Mouse (Mus musculus) heart, adult 2 months (tissue): ENCODE data around the gene Mfap2. TPM values are rescaled to one million over a fixed set of nuclear protein-coding genes. Genes with fewer than 3 reads are reported as not detected.

Source experiments
- DNase-seq, 2 experiments: peaks; one replicate each; pipeline ENCODE4 v3.0.0; 2021
- H3K27ac ChIP-seq: fragments of 200-600 bp; 2 replicates; pipeline ENCODE4 v1.8.1; 2022
- H3K27me3 ChIP-seq: fragments of 200-500 bp; 2 replicates; pipeline ENCODE4 v1.6.1; 2012; ENCODE audit warnings: mild to moderate bottlenecking, low read length, inconsistent platforms, mixed read lengths; ENCODE audit not compliant: control insufficient read depth, insufficient read depth
- H3K36me3 ChIP-seq: fragments of 200-500 bp; 2 replicates; pipeline ENCODE4 v1.6.1; 2012; ENCODE audit warnings: low read length, inconsistent platforms; ENCODE audit not compliant: control insufficient read depth, insufficient read depth
- H3K4me1 ChIP-seq: fragments of 200-500 bp; 2 replicates; pipeline ENCODE4 v1.6.1; 2011; ENCODE audit warnings: low read length; ENCODE audit not compliant: control insufficient read depth, insufficient read depth
- H3K4me3 ChIP-seq: fragments of 200-600 bp; 2 replicates; pipeline ENCODE4 v1.8.1; 2022
- H3K79me2 ChIP-seq: fragments of 200-500 bp; replicated peaks from 2 replicates; pipeline ENCODE4 v1.6.1; 2012; ENCODE audit warnings: mild to moderate bottlenecking, inconsistent platforms, low read length, moderate library complexity, mixed read lengths; ENCODE audit not compliant: control insufficient read depth, insufficient read depth
- H3K9ac ChIP-seq: fragments of 200-500 bp; 2 replicates; pipeline ENCODE4 v1.6.1; 2012; ENCODE audit warnings: low read depth, mild to moderate bottlenecking, control low read depth, inconsistent platforms, low read length, mixed read lengths
- CTCF ChIP-seq: fragments of 200-600 bp; IDR thresholded peaks from 2 replicates; pipeline ENCODE4 v1.8.1; 2022; ENCODE audit warnings: antibody characterized with exemption, mild to moderate bottlenecking, moderate library complexity
- EP300 ChIP-seq: fragments of 200-500 bp; IDR thresholded peaks from 2 replicates; pipeline ENCODE4 v1.6.1; 2011; ENCODE audit warnings: low read depth, low read length, control low read depth; ENCODE audit not compliant: insufficient read depth
- POLR2A ChIP-seq: fragments of 200-500 bp; IDR thresholded peaks from 2 replicates; pipeline ENCODE4 v1.6.1; 2011; ENCODE audit warnings: mild to moderate bottlenecking, low read depth, low read length, control low read depth; ENCODE audit not compliant: insufficient read depth
- WGBS: fragments of 180-500 bp; shearing (Covaris S2); methylation state at CpG from one replicate; pipeline ENCODE4 v1.1.7; 2018; 5-methylcytosine and 5-hydroxymethylcytosine counted together
- intact Hi-C: fragments of 180-260 bp; cut with DNase I; formaldehyde crosslinking; loops from one replicate; pipeline ENCODE4 v1.15.1; 2025
- polyA plus RNA-seq: library from polyadenylated mRNA; depleted of rRNA; stranded (reverse); fragments of >200 nt; gene quantifications from 2 replicates; pipeline ENCODE4 v1.2.3, GENCODE M21; 2012; rRNA removed
- total RNA-seq, 2 experiments: library from RNA; stranded (reverse); gene quantifications; 2 replicates each; pipeline ENCODE4 v1.2.3; 2021

The Mfap2 gene
- total and polyA plus RNA-seq, 3 experiments: 3.1 to 17.6 (median 3.1) TPM

DNA sequence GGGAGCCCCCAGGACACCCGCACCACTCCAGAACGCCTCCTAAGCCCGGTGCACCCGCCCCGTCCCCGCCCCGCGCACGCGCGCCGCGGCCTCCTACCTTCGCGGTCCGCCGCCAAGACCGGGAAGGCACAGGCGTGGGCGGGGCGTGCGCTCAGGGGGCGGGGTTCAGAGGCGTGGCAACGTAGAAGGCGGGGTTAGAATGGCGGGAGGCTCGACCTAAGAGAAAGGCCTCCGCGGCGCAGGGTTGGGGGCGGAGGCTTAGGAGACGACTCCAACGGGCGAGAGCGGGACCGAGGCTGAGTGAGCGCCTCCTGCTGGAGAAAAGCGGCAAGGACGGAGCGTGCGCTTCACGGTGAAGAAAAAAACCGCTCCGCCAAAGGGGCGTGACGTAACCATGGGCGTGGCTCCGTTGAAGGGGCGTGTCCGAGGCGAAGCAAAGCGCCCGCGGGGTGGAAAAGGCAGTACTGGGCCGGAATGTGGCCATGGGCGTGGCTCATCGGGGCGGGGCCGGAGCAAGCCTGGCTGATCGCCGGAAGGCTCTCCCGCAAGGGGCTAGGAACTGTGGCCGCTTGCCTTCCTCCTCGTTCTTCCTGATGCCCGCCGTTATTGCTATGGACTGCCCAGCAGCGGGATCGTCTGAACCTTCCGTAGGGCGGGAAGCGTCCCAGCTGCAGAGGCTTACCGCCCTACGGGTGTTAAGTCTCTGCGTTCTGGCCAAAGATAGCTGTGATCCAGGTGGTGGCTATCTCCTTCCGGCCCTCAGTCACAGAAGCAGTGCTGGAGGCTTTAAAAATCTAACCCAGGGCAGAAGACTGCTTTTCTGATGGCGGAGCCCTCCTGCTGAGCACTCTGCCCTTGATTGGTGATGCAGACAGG is 50.4 kb downstream of the Mfap2 start, which contains the start of gene Crocc:
Crocc (minus strand) TSS at position 125 of the 876 bp plus-strand sequence.
- TF ChIP-seq EP300 (peak; percentile 77; the same call in 1 of the 2 replicates), CTCF (peak; percentile 98), POLR2A (peak; percentile 81)
- peak; percentile 98 to 100 for DNase-seq
- peak within 1 kb of the TSS; percentile 75 for H3K9ac ChIP-seq
- intact Hi-C loops: no loop called here
- H3K36me3 ChIP-seq: no peaks in the 10 kb centered on the region
- H3K4me1 ChIP-seq: no peaks in the 10 kb centered on the region; the same call in 1 of the 2 replicates
- H3K79me2 ChIP-seq: no peaks in the 10 kb centered on the region
- H3K4me3 ChIP-seq: peak within 1 kb of the TSS; percentile 90
- no peaks in the 10 kb centered on the region for H3K27me3 ChIP-seq
- peak within 1 kb of the TSS; percentile 87 for H3K27ac ChIP-seq
- under 1% methylated on average over 77 of the region's 77 CpGs for WGBS

DNA sequence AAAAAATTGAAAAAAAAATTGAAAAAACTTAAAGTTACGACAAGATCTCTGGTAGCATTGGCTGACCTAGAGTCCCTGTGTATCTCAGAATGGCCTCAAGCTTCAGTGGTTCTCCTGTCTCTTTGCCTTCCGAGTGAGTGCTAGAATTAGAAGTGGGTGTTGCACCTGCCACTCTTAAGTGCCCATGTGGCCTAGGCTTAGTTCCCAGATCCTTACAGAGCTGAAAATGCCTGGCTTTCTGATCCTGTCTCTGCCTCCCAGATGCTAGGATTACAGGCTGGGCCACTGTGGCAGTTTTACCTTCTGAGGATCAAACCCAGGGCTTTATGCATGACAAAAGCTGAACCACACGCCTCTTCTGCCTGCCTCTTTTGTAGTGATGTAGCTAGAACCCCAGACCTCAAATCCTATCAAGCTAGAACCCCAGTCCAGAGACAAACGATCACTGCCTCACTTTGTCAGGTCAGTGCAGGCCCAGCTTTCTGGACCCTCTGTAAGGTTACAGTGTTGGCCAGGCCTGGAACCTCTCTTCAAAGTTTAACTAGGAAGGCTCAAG is 54.0 kb downstream of the Mfap2 start:
- TF ChIP-seq POLR2A: no peak
- TF ChIP-seq EP300: no peak
- no peak for TF ChIP-seq CTCF
- no peak overlapping the region for H3K9ac ChIP-seq
- H3K79me2 ChIP-seq: no peaks in the 10 kb centered on the region
- intact Hi-C loops: no loop called here
- H3K27me3 ChIP-seq: no peaks in the 10 kb centered on the region
- no peak for DNase-seq
- H3K4me1 ChIP-seq: no peaks in the 10 kb centered on the region; the same call in 1 of the 2 replicates
- H3K36me3 ChIP-seq: no peaks in the 10 kb centered on the region
- 81% methylated on average over 4 of the region's 4 CpGs for WGBS
- no peak overlapping the region for H3K27ac ChIP-seq
- H3K4me3 ChIP-seq: no peak overlapping the region

DNA sequence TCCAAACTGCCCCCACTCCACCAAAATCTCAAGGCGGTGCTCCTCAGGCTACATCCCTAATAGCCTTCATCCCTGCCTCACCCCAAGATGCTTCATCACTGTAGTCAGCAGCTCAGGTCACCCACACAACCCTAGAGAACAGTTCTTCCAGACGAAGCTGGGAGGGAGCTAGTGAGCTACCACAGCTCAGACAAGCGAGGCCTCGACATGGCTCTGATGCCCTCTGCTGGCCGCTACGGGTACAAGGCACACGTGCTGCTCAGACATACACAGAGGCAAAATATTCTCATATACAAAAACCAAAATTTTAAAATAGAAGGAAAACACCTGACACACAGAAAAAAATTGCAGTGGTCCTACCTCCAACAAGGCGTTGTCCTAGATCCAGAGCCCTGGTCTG is 54.9 kb downstream of the Mfap2 start:
- WGBS: 12% methylated on average over 8 of the region's 8 CpGs
- H3K79me2 ChIP-seq: no peaks in the 10 kb centered on the region
- TF ChIP-seq CTCF (peak; percentile 95), EP300 (no peak; the same call in 1 of the 2 replicates), POLR2A (0 out of 2 replicates have a peak, but pooled peaks have one; percentile 15)
- no peaks in the 10 kb centered on the region for H3K36me3 ChIP-seq
- H3K4me3 ChIP-seq: no peak overlapping the region
- DNase-seq: peak; percentile 76 to 77
- no peaks in the 10 kb centered on the region for H3K27me3 ChIP-seq
- H3K9ac ChIP-seq: no peak overlapping the region
- no peaks in the 10 kb centered on the region; the same call in 1 of the 2 replicates for H3K4me1 ChIP-seq
- intact Hi-C loops: loop anchor here (1.0 kb wide), 1 partner anchor 21 kb away; no protein-coding TSS in a partner anchor
- H3K27ac ChIP-seq: no peak overlapping the region

Other genes with a start within 250 kb of the Mfap2 start
- 1 to 10 TPM in 1 of 2 experiments, under 1 TPM in 1; 0.70 to 2.5 TPM for gene Padi4, start 236.2 kb upstream of the Mfap2 start, total RNA-seq
- gene Padi4, start 236.2 kb upstream of the Mfap2 start, polyA plus RNA-seq: 1.9 and 2.6 TPM in 2 replicates
- gene Padi3, start 199.8 kb upstream of the Mfap2 start, total RNA-seq: under 1 TPM; 0.09 to 0.16 TPM
- gene Padi3, start 199.8 kb upstream of the Mfap2 start, polyA plus RNA-seq: 0.06 TPM in 1 of 2 replicates, not detected in the other
- gene Padi1, start 164.6 kb upstream of the Mfap2 start, total RNA-seq: not detected
- 0.47 TPM in 1 of 2 replicates, not detected in the other for gene Padi1, start 164.6 kb upstream of the Mfap2 start, polyA plus RNA-seq
- gene Padi2, start 104.1 kb upstream of the Mfap2 start, total RNA-seq: under 1 TPM; 0.31 to 0.96 TPM
- 1.3 and 1.4 TPM in 2 replicates for gene Padi2, start 104.1 kb upstream of the Mfap2 start, polyA plus RNA-seq
- gene Sdhb, start 49.2 kb upstream of the Mfap2 start, total RNA-seq: 1,000 to 10,000 TPM; 1,126 to 1,344 TPM
- gene Sdhb, start 49.2 kb upstream of the Mfap2 start, polyA plus RNA-seq: 1,030 and 1,505 TPM in 2 replicates
- gene Atp13a2, start 23.5 kb upstream of the Mfap2 start, total RNA-seq: 10 to 100 TPM; 15.1 to 17.7 TPM
- gene Atp13a2, start 23.5 kb upstream of the Mfap2 start, polyA plus RNA-seq: 30.4 and 34.8 TPM in 2 replicates
- 1 to 10 TPM; 4.6 to 4.9 TPM for gene Crocc, start 50.1 kb downstream of the Mfap2 start, total RNA-seq
- 5.1 and 8.1 TPM in 2 replicates for gene Crocc, start 50.1 kb downstream of the Mfap2 start, polyA plus RNA-seq
- 10 to 100 TPM; 13.9 to 14.9 TPM for gene Necap2, start 67.9 kb downstream of the Mfap2 start, total RNA-seq
- gene Necap2, start 67.9 kb downstream of the Mfap2 start, polyA plus RNA-seq: 21.2 and 24.5 TPM in 2 replicates
- not detected for gene Spata21, start 77.9 kb downstream of the Mfap2 start, total RNA-seq
- 0.16 and 0.20 TPM in 2 replicates for gene Spata21, start 77.9 kb downstream of the Mfap2 start, polyA plus RNA-seq
- gene Szrd1, start 129.4 kb downstream of the Mfap2 start, total RNA-seq: 100 to 1,000 TPM in 1 of 2 experiments, 10 to 100 TPM in 1; 90.0 to 106 TPM
- gene Szrd1, start 129.4 kb downstream of the Mfap2 start, polyA plus RNA-seq: 32.1 and 33.1 TPM in 2 replicates
- 10 to 100 TPM in 1 of 2 experiments, 1 to 10 TPM in 1; 9.0 to 11.3 TPM for gene Fbxo42, start 137.5 kb downstream of the Mfap2 start, total RNA-seq
- gene Fbxo42, start 137.5 kb downstream of the Mfap2 start, polyA plus RNA-seq: 7.6 and 11.9 TPM in 2 replicates
- under 1 TPM; 0.42 to 0.52 TPM for gene Rsg1, start 203.5 kb downstream of the Mfap2 start, total RNA-seq
- gene Rsg1, start 203.5 kb downstream of the Mfap2 start, polyA plus RNA-seq: 0.88 and 1.1 TPM in 2 replicates
- 10 to 100 TPM; 37.7 to 40.1 TPM for gene Arhgef19, start 229.1 kb downstream of the Mfap2 start, total RNA-seq
- gene Arhgef19, start 229.1 kb downstream of the Mfap2 start, polyA plus RNA-seq: 22.4 and 39.6 TPM in 2 replicates